Mouse (Mus musculus): ENCODE results near the gene Mdh1.
"Not testable (repeated sequence)": the region's sequence is repeated elsewhere in the genome, so short reads cannot be mapped to it uniquely, and the experiment has no call there.

- not testable (repeated sequence) for TF ChIP-seq CTCF (IDR thresholded peaks at IDR 0.05; ENCODE audit: insufficient read depth, low read length); POLR2A (IDR thresholded peaks at IDR 0.05; ENCODE audit: borderline replicate concordance, extremely low read depth, low read depth, low read length)
Measured at GRCm38 (mm10) chr11:21510577-21510976, 61.6 kb downstream of the Mdh1 start.
